Mouse (Mus musculus): ENCODE data around the gene Mlip.

Gene Mlip

GRCm38 (mm10) chr9:77353942-77354341 lies 1.2 kb upstream of the Mlip start:
- DNase-seq (ENCODE audit: low spot score in 2 of 2) = no peak

- no peak for DNase-seq (ENCODE audit: low spot score in 2 of 2)
Measured at GRCm38 (mm10) chr9:77347704-77348103, 5.1 kb downstream of the Mlip start.

GRCm38 (mm10) chr9:77344318-77344717 lies 8.5 kb downstream of the Mlip start:
- DNase-seq (ENCODE audit: low spot score in 2 of 2) = no peak

- DNase-seq (ENCODE audit: low spot score in 2 of 2) = no peak
Measured at GRCm38 (mm10) chr9:77340159-77340862, 12.5 kb downstream of the Mlip start.

- DNase-seq (ENCODE audit: low spot score in 2 of 2) = no peak
Measured at GRCm38 (mm10) chr9:77339571-77340148, 13.1 kb downstream of the Mlip start.

GRCm38 (mm10) chr9:77335370-77335769 lies 17.4 kb downstream of the Mlip start:
- DNase-seq (ENCODE audit: low spot score in 2 of 2) = no peak

- no peak for DNase-seq (ENCODE audit: low spot score in 2 of 2)
Measured at GRCm38 (mm10) chr9:77318346-77318745, 34.4 kb downstream of the Mlip start.

GRCm38 (mm10) chr9:77310548-77310947 lies 42.2 kb downstream of the Mlip start:
- no peak for DNase-seq (ENCODE audit: low spot score in 2 of 2)

GRCm38 (mm10) chr9:77305417-77305816 lies 47.4 kb downstream of the Mlip start:
- DNase-seq (ENCODE audit: low spot score in 2 of 2) = no peak

GRCm38 (mm10) chr9:77302340-77302739 lies 50.4 kb downstream of the Mlip start:
- DNase-seq (ENCODE audit: low spot score in 2 of 2) = no peak

- DNase-seq (ENCODE audit: low spot score in 2 of 2) = no peak
Measured at GRCm38 (mm10) chr9:77287958-77288357, 64.8 kb downstream of the Mlip start.

- DNase-seq (ENCODE audit: low spot score in 2 of 2) = no peak
Measured at GRCm38 (mm10) chr9:77279371-77279770, 73.4 kb downstream of the Mlip start.

- DNase-seq (ENCODE audit: low spot score in 2 of 2) = no peak
Measured at GRCm38 (mm10) chr9:77278055-77278454, 74.7 kb downstream of the Mlip start.

- DNase-seq (ENCODE audit: low spot score in 2 of 2) = no peak
Measured at GRCm38 (mm10) chr9:77277270-77277669, 75.5 kb downstream of the Mlip start.

- DNase-seq (ENCODE audit: low spot score in 2 of 2) = no peak
Measured at GRCm38 (mm10) chr9:77276451-77277154, 76.2 kb downstream of the Mlip start.

GRCm38 (mm10) chr9:77272727-77273126 lies 80.0 kb downstream of the Mlip start:
- DNase-seq (ENCODE audit: low spot score in 2 of 2) = no peak

GRCm38 (mm10) chr9:77265268-77266017 lies 87.3 kb downstream of the Mlip start:
- no peak for DNase-seq (ENCODE audit: low spot score in 2 of 2)

GRCm38 (mm10) chr9:77259052-77259451 lies 93.7 kb downstream of the Mlip start:
- no peak for DNase-seq (ENCODE audit: low spot score in 2 of 2)

GRCm38 (mm10) chr9:77258265-77258664 lies 94.5 kb downstream of the Mlip start:
- no peak for DNase-seq (ENCODE audit: low spot score in 2 of 2)

GRCm38 (mm10) chr9:77254514-77254913 lies 98.3 kb downstream of the Mlip start:
- DNase-seq (ENCODE audit: low spot score in 2 of 2) = no peak

- no peak for DNase-seq (ENCODE audit: low spot score in 2 of 2)
Measured at GRCm38 (mm10) chr9:77252761-77253160, 100.0 kb downstream of the Mlip start.

- no peak for DNase-seq (ENCODE audit: low spot score in 2 of 2)
Measured at GRCm38 (mm10) chr9:77252134-77252533, 100.6 kb downstream of the Mlip start.

Measured in urinary bladder, postnatal 4 days (tissue).